Comparison of ENCODE assay signal across 21 mouse cellular contexts in the genomic region with DNA sequence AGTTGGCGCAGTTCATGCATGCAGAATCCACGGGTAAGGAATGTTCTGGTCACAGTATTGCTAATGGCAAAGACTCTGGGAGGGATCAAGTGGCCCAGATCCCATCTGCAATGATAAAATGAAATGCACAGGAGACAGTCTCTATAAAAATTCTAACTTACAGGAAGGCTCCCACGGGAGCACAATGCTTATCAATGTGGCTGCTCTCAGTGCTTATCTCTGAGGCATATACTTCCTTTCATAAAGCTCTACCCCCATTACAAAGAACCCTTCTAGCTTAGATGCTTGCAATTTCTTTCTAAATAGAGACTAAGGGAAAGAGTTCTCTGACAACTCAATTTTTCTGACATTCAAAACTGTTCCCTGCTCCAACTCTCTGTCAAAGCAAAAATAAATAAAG. TPM values are rescaled to one million over a fixed set of nuclear protein-coding genes. Genes with fewer than 3 reads are reported as not detected.
DNase-seq lines count a peak whose midpoint lies in the region; ATAC-seq and TF ChIP-seq lines count a peak whose summit lies in the region.
"Had no signal": no experiment of that assay in that cellular context is flagged by ENCODE, and none has a peak within 500 bp of the region (broad histone marks: within the 10 kb centered on the region; RNA-seq: fewer than 3 reads in every experiment).

No protein-coding gene starts in this region.

- no peak for ATAC-seq in heart, embryonic 13.5 days (ENCODE audit: extremely low read depth, insufficient number of reproducible peaks, low FRiP score, low TSS enrichment)
- ATAC-seq in lung, postnatal 0 days = no peak
- no peak for ATAC-seq in intestine, postnatal 0 days
- no peak for ATAC-seq in granulocyte monocyte progenitor cell, adult 5-6 weeks (replicated peaks; ENCODE audit: poor library complexity, severe bottlenecking)
- ATAC-seq: activated CD4-positive, CD25-positive, alpha-beta regulatory T cell, adult 4 months; forebrain, embryonic 15.5 days; hindbrain, embryonic 16.5 days; Patski had no signal

- no peak overlapping the region for H3K9ac ChIP-seq in heart, embryonic 13.5 days
- H3K9ac ChIP-seq in lung, postnatal 0 days (replicated peaks; ENCODE audit: low read depth) = no peak overlapping the region
- H3K9ac ChIP-seq in intestine, postnatal 0 days (ENCODE audit: low read depth, low read length) = no peak overlapping the region
- H3K9ac ChIP-seq: forebrain, embryonic 15.5 days; hindbrain, embryonic 12.5 days had no signal

- DNase-seq in heart, adult 18-20 months = no peak
- DNase-seq in lung, postnatal 0 days (ENCODE audit: low spot score) = no peak
- no peak for DNase-seq in lung, adult 18-20 months
- DNase-seq in left cerebral cortex, adult 8-10 months (ENCODE audit: low spot score in 2 of 2) = no peak
- DNase-seq: adrenal gland, postnatal 14 days; cerebellum, adult 18-20 months; cerebellum, adult 9-11 months; gastrocnemius, postnatal 14 days; heart, postnatal 4 days; kidney, adult 8-10 months had no signal

- H3K36me3 ChIP-seq in heart, embryonic 13.5 days = no peaks in the 10 kb centered on the region
- no peaks in the 10 kb centered on the region for H3K36me3 ChIP-seq in lung, postnatal 0 days (ENCODE audit: insufficient read depth, low read length)
- no peaks in the 10 kb centered on the region for H3K36me3 ChIP-seq in intestine, postnatal 0 days (ENCODE audit: control insufficient read depth, insufficient read depth)
- H3K36me3 ChIP-seq: forebrain, embryonic 15.5 days; heart, embryonic 10.5 days; hindbrain, embryonic 12.5 days had no signal

- H3K4me3 ChIP-seq in heart, embryonic 13.5 days = no peak overlapping the region
- no peak overlapping the region for H3K4me3 ChIP-seq in lung, postnatal 0 days (ENCODE audit: low read depth, low read length)
- no peak overlapping the region for H3K4me3 ChIP-seq in intestine, postnatal 0 days (ENCODE audit: low read depth, low read length)
- H3K4me3 ChIP-seq: embryonic facial prominence, embryonic 10.5 days; forebrain, embryonic 15.5 days; heart, embryonic 10.5 days; hindbrain, embryonic 12.5 days had no signal

- H3K4me1 ChIP-seq in heart, embryonic 13.5 days = peaks cover 97% of the 10 kb centered on the region
- peaks cover 34% of the 10 kb centered on the region for H3K4me1 ChIP-seq in lung, postnatal 0 days (ENCODE audit: insufficient read depth, low read depth, low read length)
- H3K4me1 ChIP-seq in intestine, postnatal 0 days (replicated peaks; ENCODE audit: control insufficient read depth, insufficient read depth, low read length) = peaks cover 26% of the 10 kb centered on the region

- no peak for TF ChIP-seq CTCF in lung, postnatal 0 days (IDR thresholded peaks at IDR 0.05)
- TF ChIP-seq CTCF in intestine, postnatal 0 days (IDR thresholded peaks at IDR 0.05; ENCODE audit: low read depth) = no peak

- TF ChIP-seq EP300 in lung, postnatal 0 days (IDR thresholded peaks at IDR 0.05) = no peak

- no peak overlapping the region for H3K4me2 ChIP-seq in heart, embryonic 13.5 days
- no peak overlapping the region for H3K4me2 ChIP-seq in lung, postnatal 0 days (replicated peaks; ENCODE audit: low read depth, low read length)
- no peak overlapping the region for H3K4me2 ChIP-seq in intestine, postnatal 0 days (replicated peaks; ENCODE audit: low read depth)
- H3K4me2 ChIP-seq: forebrain, embryonic 15.5 days; hindbrain, embryonic 12.5 days had no signal

- peak overlapping the region; percentile 51 for H3K27ac ChIP-seq in heart, embryonic 13.5 days (replicated peaks)
- H3K27ac ChIP-seq in lung, postnatal 0 days (ENCODE audit: low read length) = 0 out of 2 replicates have a peak overlapping the region, but pooled peaks have one; percentile 0
- peak overlapping the region; percentile 89 for H3K27ac ChIP-seq in intestine, postnatal 0 days (ENCODE audit: low read depth, low read length)
- H3K27ac ChIP-seq: embryonic facial prominence, embryonic 10.5 days; forebrain, embryonic 15.5 days; heart, embryonic 10.5 days; hindbrain, embryonic 12.5 days had no signal

- H3K9me3 ChIP-seq in heart, embryonic 13.5 days = no peaks in the 10 kb centered on the region
- no peaks in the 10 kb centered on the region for H3K9me3 ChIP-seq in lung, postnatal 0 days (ENCODE audit: low read length)
- no peaks in the 10 kb centered on the region for H3K9me3 ChIP-seq in intestine, postnatal 0 days (ENCODE audit: control insufficient read depth)
- H3K9me3 ChIP-seq: embryonic facial prominence, embryonic 10.5 days; forebrain, embryonic 15.5 days; heart, embryonic 10.5 days; hindbrain, embryonic 12.5 days had no signal

- WGBS in heart, embryonic 13.5 days = 41% methylated on average over 3 of the region's 3 CpGs
- 54% methylated on average over 3 of the region's 3 CpGs for WGBS in lung, postnatal 0 days
- WGBS in intestine, postnatal 0 days = 68% methylated on average over 3 of the region's 3 CpGs

- H3K27me3 ChIP-seq in heart, embryonic 13.5 days (replicated peaks) = no peaks in the 10 kb centered on the region
- no peaks in the 10 kb centered on the region for H3K27me3 ChIP-seq in lung, postnatal 0 days (replicated peaks; ENCODE audit: insufficient read depth, low read length)
- no peaks in the 10 kb centered on the region for H3K27me3 ChIP-seq in intestine, postnatal 0 days (replicated peaks; ENCODE audit: control insufficient read depth, insufficient read depth, low read length)
- H3K27me3 ChIP-seq: forebrain, embryonic 15.5 days; hindbrain, embryonic 12.5 days; Patski had no signal

RNA-seq across cellular contexts. Expression of gene Abhd17c, which starts 29.9 kb away (rescaled TPM):
- polyA plus RNA-seq in heart, embryonic 13.5 days (2015; fragmentation: Nextera tagmentation; extraction: Ambion mirVana) = 20.4 and 31.4 TPM in 2 replicates
- total RNA-seq in heart, adult 18-20 months (2021) = 10 to 100 TPM; 29.8 to 35.7 TPM
- polyA plus RNA-seq in lung, postnatal 0 days (2015; fragmentation: Nextera tagmentation; extraction: Ambion mirVana) = 91.3 and 104 TPM in 2 replicates
- polyA plus RNA-seq in intestine, postnatal 0 days (2015; fragmentation: Nextera tagmentation; extraction: Ambion mirVana) = 203 and 216 TPM in 2 replicates
- 10 to 100 TPM; 31.1 to 34.7 (median 32.1) TPM for total RNA-seq in left cerebral cortex, adult 8-10 months (2022)
- 42.3 and 51.2 TPM in 2 replicates for total RNA-seq in granulocyte monocyte progenitor cell, adult 5-6 weeks (2014; fragmentation: Nextera tagmentation)
- 14.9 and 18.6 TPM in 2 replicates for total RNA-seq in granulocyte monocyte progenitor cell, adult 5-6 weeks (2017)

RNA-seq across cellular contexts. Expression of gene Cemip, which starts 35.5 kb away (rescaled TPM):
- 0.60 and 0.86 TPM in 2 replicates for polyA plus RNA-seq in heart, embryonic 13.5 days (2015; fragmentation: Nextera tagmentation; extraction: Ambion mirVana)
- under 1 TPM in 1 of 2 experiments, not detected in 1; 0.08 TPM for total RNA-seq in heart, adult 18-20 months (2021)
- 0.57 and 0.83 TPM in 2 replicates for polyA plus RNA-seq in lung, postnatal 0 days (2015; fragmentation: Nextera tagmentation; extraction: Ambion mirVana)
- polyA plus RNA-seq in intestine, postnatal 0 days (2015; fragmentation: Nextera tagmentation; extraction: Ambion mirVana) = 0.48 and 0.53 TPM in 2 replicates
- total RNA-seq in left cerebral cortex, adult 8-10 months (2022) = 10 to 100 TPM; 10.5 to 12.3 (median 11.4) TPM
- not detected in 2 replicates for total RNA-seq in granulocyte monocyte progenitor cell, adult 5-6 weeks (2014; fragmentation: Nextera tagmentation)
- total RNA-seq in granulocyte monocyte progenitor cell, adult 5-6 weeks (2017) = not detected in 2 replicates
- total RNA-seq: gastrocnemius, adult 18-20 months had no signal

Comparison
In these comparisons a context has a peak if more than half of its experiments do, and no peak if none do; other contexts are left out.
1. H3K27ac ChIP-seq: peak in every context shown above with its lines; median percentile 89 in intestine, postnatal 0 days; 51 in heart, embryonic 13.5 days; 0 in lung, postnatal 0 days.
2. RNA of gene Cemip, which starts 35.5 kb away (total RNA-seq): 10.5 to 12.3 TPM in left cerebral cortex, adult 8-10 months; 0.08 TPM in heart, adult 18-20 months and not detected in granulocyte monocyte progenitor cell, adult 5-6 weeks; every median in the first group is over 10 times any median in the second.